Mouse (Mus musculus) hindbrain, embryonic 11.5 days (tissue): ENCODE data around the gene Tpk1. TPM values are rescaled to one million over a fixed set of nuclear protein-coding genes. Genes with fewer than 3 reads are reported as not detected.
A peak's percentile ranks its signal among the peaks of the same experiment; 100 is the strongest.

Experiments
- ATAC-seq: fragments of 200-750 bp; cut with Nextera tagmentation; 2 replicates; pipeline ENCODE4 v1.8.0; 2017; ENCODE audit warnings: mild to moderate bottlenecking, moderate TSS enrichment, moderate library complexity; ENCODE audit not compliant: low FRiP score
- DNase-seq: peaks from one replicate; pipeline ENCODE4 v3.0.0-alpha.2; 2015; ENCODE audit warnings: low spot score
- H3K27ac ChIP-seq: fragments of 300-500 bp; sonication (generic); 2 replicates; pipeline ENCODE4 v1.5.1; 2014; ENCODE audit warnings: mild to moderate bottlenecking, low read depth, low read length
- H3K27me3 ChIP-seq: fragments of 300-500 bp; sonication (generic); 2 replicates; pipeline ENCODE4 v1.6.1; 2014; ENCODE audit warnings: mild to moderate bottlenecking, low read length, moderate library complexity, mixed read lengths; ENCODE audit not compliant: control insufficient read depth, insufficient read depth
- H3K36me3 ChIP-seq: fragments of 300-500 bp; sonication (generic); 2 replicates; pipeline ENCODE4 v1.6.1; 2014; ENCODE audit warnings: mild to moderate bottlenecking, low read length, moderate library complexity, mixed read lengths; ENCODE audit not compliant: control insufficient read depth, insufficient read depth
- H3K4me1 ChIP-seq: fragments of 300-500 bp; sonication (generic); replicated peaks from 2 replicates; pipeline ENCODE4 v1.6.1; 2014; ENCODE audit warnings: low read length, mixed read lengths; ENCODE audit not compliant: control insufficient read depth, insufficient read depth
- H3K4me2 ChIP-seq: fragments of 300-500 bp; sonication (generic); replicated peaks from 2 replicates; pipeline ENCODE4 v1.6.1; 2014; ENCODE audit warnings: mild to moderate bottlenecking, low read depth, low read length
- H3K4me3 ChIP-seq: fragments of 300-500 bp; sonication (generic); 2 replicates; pipeline ENCODE4 v1.5.1; 2014; ENCODE audit warnings: low read depth, low read length
- H3K9ac ChIP-seq: fragments of 300-500 bp; sonication (generic); 2 replicates; pipeline ENCODE4 v1.6.1; 2014; ENCODE audit warnings: low read depth, low read length
- H3K9me3 ChIP-seq: fragments of 300-500 bp; sonication (generic); 2 replicates; pipeline ENCODE4 v1.6.1; 2016; ENCODE audit warnings: low read length; ENCODE audit not compliant: control insufficient read depth
- WGBS: fragments of 180-500 bp; shearing (Covaris S2); extraction: QIAGEN DNeasy Blood & Tissue Kit; methylation state at CpG from one replicate; pipeline ENCODE4 v1.1.7; 2014; 5-methylcytosine and 5-hydroxymethylcytosine counted together
- polyA plus RNA-seq: library from polyadenylated mRNA; unstranded; fragments of >200 nt; fragmentation: Nextera tagmentation; extraction: Ambion mirVana; gene quantifications from 2 replicates; pipeline ENCODE4 v1.2.1, GENCODE M21; 2014

Gene Tpk1
- polyA plus RNA-seq, 1 experiment from 2014 or later, result 6.5 TPM

DNA sequence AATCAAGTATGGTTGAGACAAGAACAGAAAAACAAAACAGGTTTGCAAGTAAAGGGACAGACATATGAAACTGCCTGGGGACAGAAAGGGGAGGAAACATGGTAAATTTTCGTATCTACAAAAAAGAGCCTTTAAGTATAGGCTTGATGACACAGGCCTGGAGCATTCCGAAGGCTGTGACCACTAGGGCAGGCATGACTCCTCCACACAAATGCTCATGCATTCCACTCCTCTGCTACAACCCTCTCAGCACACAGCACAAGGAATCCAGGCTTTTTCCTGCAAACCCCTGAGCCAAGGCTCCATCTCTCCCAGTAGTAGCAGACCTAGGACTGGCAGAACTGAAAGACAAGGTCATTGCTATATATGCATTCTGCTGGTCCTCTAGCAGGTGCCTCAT is 179.4 kb downstream of the Tpk1 start:
- Histone ChIP-seq H3K4me2 (no peak overlapping the region), H3K36me3 (no peaks in the 10 kb centered on the region), H3K27me3 (no peaks in the 10 kb centered on the region), H3K27ac (no peak overlapping the region), H3K9me3 (no peaks in the 10 kb centered on the region), H3K4me1 (no peaks in the 10 kb centered on the region), H3K9ac (no peak overlapping the region), H3K4me3 (no peak overlapping the region)
- 71% methylated on average over 2 of the region's 2 CpGs for WGBS
- no peak for DNase-seq
- ATAC-seq, result no peak

DNA sequence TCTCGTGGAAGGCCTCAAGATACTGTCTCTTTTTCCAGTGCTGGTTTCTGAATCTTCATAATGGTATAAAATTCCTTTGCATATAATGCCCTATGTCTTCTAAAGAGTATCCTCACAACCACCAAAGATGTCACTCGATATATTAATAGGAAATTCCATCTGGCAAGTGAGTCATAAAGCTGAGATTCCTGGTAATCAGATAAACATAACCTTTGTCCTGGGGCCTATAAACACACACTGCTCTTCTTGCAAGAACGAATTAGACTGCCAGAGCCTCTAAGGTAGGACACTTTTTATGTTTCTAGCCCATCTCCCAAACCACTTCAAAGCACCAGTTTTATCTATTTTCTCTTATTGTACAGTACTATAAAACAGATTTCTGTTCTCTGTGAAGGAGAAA is 185.4 kb downstream of the Tpk1 start:
- no peak for DNase-seq
- Histone ChIP-seq H3K9me3 (no peaks in the 10 kb centered on the region), H3K9ac (no peak overlapping the region), H3K4me3 (no peak overlapping the region), H3K4me1 (no peaks in the 10 kb centered on the region), H3K27me3 (no peaks in the 10 kb centered on the region), H3K36me3 (no peaks in the 10 kb centered on the region), H3K27ac (no peak overlapping the region), H3K4me2 (no peak overlapping the region)
- ATAC-seq, result no peak
- WGBS, result 84% methylated on average over 3 of the region's 3 CpGs

DNA sequence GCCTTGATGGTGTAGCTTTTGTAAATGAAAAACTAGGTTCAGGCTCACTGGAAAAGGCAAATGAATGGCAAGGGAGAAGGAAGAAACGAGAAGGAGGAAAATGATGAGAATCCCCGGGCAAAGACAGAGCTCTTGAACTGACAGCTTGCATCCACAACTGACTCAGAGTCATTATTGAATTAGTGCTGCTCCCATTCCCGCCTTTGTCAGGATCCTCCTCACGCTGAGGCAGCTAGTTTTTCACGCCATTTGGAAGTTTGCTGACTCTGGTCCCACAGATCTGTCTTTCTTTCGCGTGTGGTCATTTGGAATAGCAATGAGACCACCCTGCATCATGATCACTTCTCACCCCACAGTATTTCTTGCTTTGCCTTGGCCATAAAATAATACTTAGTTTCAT is 187.3 kb downstream of the Tpk1 start:
- no peak for ATAC-seq
- DNase-seq, result peak; percentile 4
- 46% methylated on average over 7 of the region's 7 CpGs for whole genome bisulfite sequencing

DNA sequence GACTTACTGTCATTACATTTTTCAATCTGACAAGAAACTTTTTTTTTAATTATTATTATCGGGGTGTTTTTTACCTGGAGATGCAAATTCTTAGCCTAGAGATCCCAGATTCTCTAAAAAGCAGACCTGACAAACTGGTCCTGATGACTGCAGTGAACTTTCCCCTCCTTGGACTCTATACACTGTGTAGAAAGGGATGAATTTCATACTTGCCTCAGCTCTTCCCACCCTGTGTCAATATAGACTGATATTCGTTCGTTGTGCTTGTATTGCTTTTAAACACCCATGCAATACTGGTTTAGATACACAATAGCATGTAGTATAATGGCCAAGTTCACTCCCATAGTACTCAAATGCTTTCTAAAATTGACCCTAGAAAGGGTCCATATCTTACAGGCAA is 189.7 kb downstream of the Tpk1 start:
- 88% methylated on average over 3 of the region's 3 CpGs for WGBS

More for the DNA sequence above, 187.3 kb downstream of the Tpk1 start:
- Histone ChIP-seq H3K27me3 (no peaks in the 10 kb centered on the region), H3K27ac (no peak overlapping the region), H3K4me3 (no peak overlapping the region), H3K9ac (no peak overlapping the region), H3K4me2 (no peak overlapping the region), H3K36me3 (no peaks in the 10 kb centered on the region), H3K4me1 (no peaks in the 10 kb centered on the region), H3K9me3 (no peaks in the 10 kb centered on the region)

DNA sequence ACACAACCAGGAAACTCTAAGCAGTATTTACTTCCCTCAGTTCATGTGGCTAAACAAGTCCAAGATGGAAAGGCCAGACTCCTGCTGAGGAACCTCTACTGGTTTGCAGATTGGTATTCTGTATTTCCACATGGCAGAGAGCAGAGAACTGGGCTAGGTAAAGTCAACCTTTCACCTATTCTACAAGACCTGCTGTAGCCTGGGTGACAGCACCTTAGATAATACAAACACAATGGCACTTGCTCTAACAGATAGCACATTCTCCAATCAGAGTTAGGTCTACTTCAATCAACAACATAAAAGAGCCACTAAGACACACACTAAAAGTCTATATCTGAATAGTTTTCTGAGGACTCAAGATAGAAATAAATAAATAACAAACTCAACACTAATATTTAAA is 190.2 kb downstream of the Tpk1 start:
- ATAC-seq (no peak), DNase-seq (no peak)
- Histone ChIP-seq H3K27ac (no peak overlapping the region), H3K4me1 (no peaks in the 10 kb centered on the region), H3K9me3 (no peaks in the 10 kb centered on the region), H3K27me3 (no peaks in the 10 kb centered on the region), H3K4me3 (no peak overlapping the region), H3K4me2 (no peak overlapping the region), H3K36me3 (no peaks in the 10 kb centered on the region), H3K9ac (no peak overlapping the region)

More for the DNA sequence above, 189.7 kb downstream of the Tpk1 start:
- Histone ChIP-seq H3K27me3 (no peaks in the 10 kb centered on the region), H3K9ac (no peak overlapping the region), H3K4me2 (no peak overlapping the region), H3K4me3 (no peak overlapping the region), H3K27ac (no peak overlapping the region), H3K36me3 (no peaks in the 10 kb centered on the region), H3K4me1 (no peaks in the 10 kb centered on the region), H3K9me3 (no peaks in the 10 kb centered on the region)
- ATAC-seq (no peak), DNase-seq (no peak)

DNA sequence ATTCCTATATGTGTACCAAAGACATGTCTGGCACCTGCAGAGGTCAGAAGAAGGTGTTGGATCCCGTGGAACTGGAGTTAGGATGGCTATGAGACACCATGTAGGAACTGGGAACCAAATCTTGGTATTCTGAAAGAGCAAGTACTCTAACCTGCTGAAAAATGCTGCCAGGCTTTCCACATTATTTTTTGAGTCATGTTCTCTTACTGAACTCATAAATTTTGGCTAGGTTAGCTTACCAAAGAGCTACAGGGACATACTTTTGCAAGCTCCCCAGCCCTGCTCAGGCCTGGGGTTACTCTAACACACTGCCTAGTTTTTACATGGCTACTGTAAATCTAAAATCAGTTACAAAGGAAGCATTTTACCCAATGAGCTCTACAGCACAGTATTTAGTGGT is 194.5 kb downstream of the Tpk1 start:
- Histone ChIP-seq H3K4me3 (no peak overlapping the region), H3K27me3 (no peaks in the 10 kb centered on the region), H3K4me1 (no peaks in the 10 kb centered on the region), H3K9me3 (no peaks in the 10 kb centered on the region), H3K27ac (no peak overlapping the region), H3K9ac (no peak overlapping the region), H3K36me3 (no peaks in the 10 kb centered on the region), H3K4me2 (no peak overlapping the region)
- 83% methylated on average over 1 of the region's 1 CpGs for WGBS
- DNase-seq (no peak), ATAC-seq (no peak)

DNA sequence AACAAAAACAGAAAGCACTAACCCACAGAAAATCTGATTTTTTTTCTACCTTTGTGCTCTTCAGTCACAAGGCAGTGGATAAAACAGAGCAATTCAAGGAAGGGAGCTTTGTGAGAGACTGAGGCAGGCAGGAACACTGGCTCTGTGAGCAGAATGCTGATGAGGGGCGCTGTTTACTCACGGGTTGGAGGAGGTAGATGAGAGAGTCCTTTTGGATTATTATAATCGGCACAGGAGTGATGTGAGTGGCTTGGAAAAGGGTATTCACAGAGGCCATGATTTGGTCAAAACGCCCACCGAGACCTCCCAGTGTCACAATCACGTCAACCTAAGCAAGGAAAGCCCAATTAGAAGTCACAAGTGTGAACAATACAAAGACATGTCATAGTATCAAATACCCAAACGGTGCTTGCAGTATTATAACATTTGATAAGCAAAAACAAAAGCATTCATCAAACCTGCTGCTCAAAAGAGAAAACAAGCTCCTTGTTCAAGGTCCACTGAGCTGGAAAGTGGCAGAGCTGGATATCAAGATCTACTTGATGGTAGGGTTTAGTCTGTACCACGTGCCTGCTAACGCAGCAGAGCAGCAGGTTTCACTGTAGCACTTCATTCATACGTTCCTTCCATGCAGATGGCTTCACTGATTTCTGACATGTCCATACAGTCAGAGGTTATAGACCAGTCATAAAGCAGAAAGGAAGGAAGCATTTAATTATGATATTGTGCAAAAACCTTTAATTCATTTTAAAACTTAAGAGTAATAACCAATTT is 197.1 kb downstream of the Tpk1 start:
- DNase-seq, result no peak
- Histone ChIP-seq H3K4me2 (no peak overlapping the region), H3K36me3 (no peaks in the 10 kb centered on the region), H3K9ac (no peak overlapping the region), H3K4me1 (no peaks in the 10 kb centered on the region), H3K9me3 (no peaks in the 10 kb centered on the region), H3K27ac (no peak overlapping the region), H3K27me3 (no peaks in the 10 kb centered on the region), H3K4me3 (no peak overlapping the region)
- ATAC-seq, result no peak
- WGBS, result 78% methylated on average over 10 of the region's 10 CpGs

DNA sequence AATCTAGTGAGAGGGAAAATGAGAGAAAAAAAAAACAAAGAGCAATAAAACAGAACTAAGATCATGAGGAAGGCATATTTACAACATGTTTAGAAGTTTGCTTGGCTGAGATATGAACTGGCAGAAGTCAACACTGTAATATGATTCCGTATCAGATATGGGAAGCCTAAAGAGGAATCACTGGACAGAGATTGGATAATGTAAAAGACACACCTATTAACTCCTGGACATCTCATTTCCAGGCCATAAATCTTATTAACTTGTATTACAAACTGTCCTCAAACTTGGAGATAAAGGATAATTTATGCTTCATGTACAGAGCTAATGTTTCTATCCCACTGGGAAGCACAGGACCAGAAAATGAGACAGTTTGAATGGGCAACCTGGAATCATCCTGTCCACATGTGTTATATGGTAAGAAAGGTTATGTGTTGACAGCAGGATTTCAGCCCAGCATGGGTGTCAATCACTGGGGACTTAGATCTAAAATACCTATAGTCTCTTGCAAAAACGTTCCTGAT is 203.2 kb downstream of the Tpk1 start:
- ATAC-seq (no peak), DNase-seq (no peak)
- 80% methylated on average over 2 of the region's 2 CpGs for WGBS
- Histone ChIP-seq H3K4me1 (no peaks in the 10 kb centered on the region), H3K27me3 (no peaks in the 10 kb centered on the region), H3K36me3 (no peaks in the 10 kb centered on the region), H3K4me3 (no peak overlapping the region), H3K27ac (no peak overlapping the region), H3K9ac (no peak overlapping the region), H3K4me2 (no peak overlapping the region), H3K9me3 (no peaks in the 10 kb centered on the region)

DNA sequence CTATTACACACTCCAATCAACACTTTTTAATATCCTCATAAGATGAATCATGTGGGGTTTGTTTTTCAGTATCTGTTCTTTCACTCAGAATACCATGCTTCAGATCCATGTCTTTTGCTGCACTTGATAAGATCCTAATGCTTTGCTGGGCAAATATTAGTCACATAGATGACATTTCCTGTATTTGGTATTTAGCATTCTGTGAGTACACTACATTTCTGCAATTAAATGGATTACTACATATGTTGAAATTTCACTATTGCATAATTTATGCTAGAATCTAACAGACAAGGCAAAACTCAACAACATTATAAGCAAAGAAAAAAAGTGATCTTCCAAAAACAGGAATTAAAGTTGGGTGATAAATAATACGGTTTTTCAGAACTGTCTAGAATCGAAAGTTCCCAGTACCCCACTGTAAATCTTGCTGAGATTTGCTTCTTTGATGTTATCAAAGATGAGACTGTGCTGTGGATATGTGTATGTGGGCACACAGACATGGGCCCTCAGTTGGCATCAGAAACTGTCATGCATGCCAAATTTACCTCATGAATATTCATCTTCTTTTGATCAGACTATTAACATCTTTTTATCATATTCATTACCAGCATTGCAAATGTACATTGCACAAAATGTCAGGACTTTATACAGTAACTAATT is 203.8 kb downstream of the Tpk1 start:
- Histone ChIP-seq H3K4me2 (no peak overlapping the region), H3K4me1 (no peaks in the 10 kb centered on the region), H3K27me3 (no peaks in the 10 kb centered on the region), H3K9me3 (no peaks in the 10 kb centered on the region), H3K9ac (no peak overlapping the region), H3K27ac (no peak overlapping the region), H3K4me3 (no peak overlapping the region), H3K36me3 (no peaks in the 10 kb centered on the region)
- ATAC-seq, result no peak
- 84% methylated on average over 2 of the region's 2 CpGs for WGBS
- no peak for DNase-seq
